Mouse (Mus musculus): Measurements from ENCODE around the gene Theg. TPM values are rescaled to one million over a fixed set of nuclear protein-coding genes. Genes with fewer than 3 reads are reported as not detected.

The Theg gene
- polyA plus RNA-seq, 1 experiment from 2014 or later, result not detected

- ATAC-seq (ENCODE audit: low FRiP score, low TSS enrichment), result no peak
These were observed 34.0 kb downstream of the Theg start for GRCm38 (mm10) chr10:79553176-79553575.

GRCm38 (mm10) chr10:79552531-79552930 is 34.6 kb downstream of the Theg start:
- no peak for ATAC-seq (ENCODE audit: low FRiP score, low TSS enrichment)
- no peak overlapping the region for H3K4me2 ChIP-seq (replicated peaks; ENCODE audit: low read depth, low read length)
- no peak overlapping the region for H3K9ac ChIP-seq (replicated peaks; ENCODE audit: low read length)
- no peaks in the 10 kb centered on the region for H3K27me3 ChIP-seq (ENCODE audit: insufficient read depth, low read length)
- H3K36me3 ChIP-seq (ENCODE audit: insufficient read depth, low read length), result peaks cover 23% of the 10 kb centered on the region
- no peaks in the 10 kb centered on the region for H3K9me3 ChIP-seq (ENCODE audit: low read length)
- 85% methylated on average over 8 of the region's 8 CpGs for WGBS
- no peak overlapping the region for H3K4me3 ChIP-seq (ENCODE audit: low read length)
- no peak overlapping the region for H3K27ac ChIP-seq (ENCODE audit: low read length)
- H3K4me1 ChIP-seq (ENCODE audit: insufficient read depth, low read length), result peaks cover 21% of the 10 kb centered on the region

More at GRCm38 (mm10) chr10:79553176-79553575, 34.0 kb downstream of the Theg start:
- Histone ChIP-seq H3K4me2 (replicated peaks; ENCODE audit: low read depth, low read length) (peak overlapping the region; percentile 71), H3K27me3 (ENCODE audit: insufficient read depth, low read length) (no peaks in the 10 kb centered on the region), H3K9me3 (ENCODE audit: low read length) (0 out of 2 replicates have a peak, but pooled peaks cover under 1% of the 10 kb centered on the region), H3K27ac (ENCODE audit: low read length) (no peak overlapping the region), H3K36me3 (ENCODE audit: insufficient read depth, low read length) (peaks cover 20% of the 10 kb centered on the region), H3K4me3 (ENCODE audit: low read length) (peak overlapping the region; percentile 84), H3K4me1 (ENCODE audit: insufficient read depth, low read length) (peaks cover 21% of the 10 kb centered on the region), H3K9ac (replicated peaks; ENCODE audit: low read length) (peak overlapping the region; percentile 94; the same call in 1 of the 2 replicates)
- WGBS, result 90% methylated on average over 6 of the region's 6 CpGs

- Histone ChIP-seq H3K9ac (replicated peaks; ENCODE audit: low read length) (no peak overlapping the region), H3K4me2 (replicated peaks; ENCODE audit: low read depth, low read length) (no peak overlapping the region), H3K9me3 (ENCODE audit: low read length) (no peaks in the 10 kb centered on the region), H3K27ac (ENCODE audit: low read length) (no peak overlapping the region), H3K4me3 (ENCODE audit: low read length) (no peak overlapping the region), H3K36me3 (ENCODE audit: insufficient read depth, low read length) (peaks cover 44% of the 10 kb centered on the region), H3K27me3 (ENCODE audit: insufficient read depth, low read length) (no peaks in the 10 kb centered on the region), H3K4me1 (ENCODE audit: insufficient read depth, low read length) (peaks cover 19% of the 10 kb centered on the region)
- 83% methylated on average over 9 of the region's 9 CpGs for WGBS
- no peak for ATAC-seq (ENCODE audit: low FRiP score, low TSS enrichment)
These were observed 36.8 kb downstream of the Theg start for GRCm38 (mm10) chr10:79550366-79550765.

- Histone ChIP-seq H3K9me3 (ENCODE audit: low read length) (no peaks in the 10 kb centered on the region), H3K9ac (replicated peaks; ENCODE audit: low read length) (no peak overlapping the region), H3K27me3 (ENCODE audit: insufficient read depth, low read length) (no peaks in the 10 kb centered on the region), H3K27ac (ENCODE audit: low read length) (no peak overlapping the region), H3K4me2 (replicated peaks; ENCODE audit: low read depth, low read length) (no peak overlapping the region), H3K36me3 (ENCODE audit: insufficient read depth, low read length) (peaks cover 54% of the 10 kb centered on the region), H3K4me1 (ENCODE audit: insufficient read depth, low read length) (peaks cover 16% of the 10 kb centered on the region), H3K4me3 (ENCODE audit: low read length) (no peak overlapping the region)
- ATAC-seq (ENCODE audit: low FRiP score, low TSS enrichment), result no peak
- WGBS, result 92% methylated on average over 18 of the region's 18 CpGs
These were observed 38.0 kb downstream of the Theg start for GRCm38 (mm10) chr10:79548971-79549723.

- Histone ChIP-seq H3K36me3 (ENCODE audit: insufficient read depth, low read length) (peaks cover 60% of the 10 kb centered on the region), H3K27ac (ENCODE audit: low read length) (no peak overlapping the region), H3K4me3 (ENCODE audit: low read length) (no peak overlapping the region), H3K9ac (replicated peaks; ENCODE audit: low read length) (no peak overlapping the region), H3K27me3 (ENCODE audit: insufficient read depth, low read length) (no peaks in the 10 kb centered on the region), H3K9me3 (ENCODE audit: low read length) (no peaks in the 10 kb centered on the region), H3K4me1 (ENCODE audit: insufficient read depth, low read length) (peaks cover 10% of the 10 kb centered on the region), H3K4me2 (replicated peaks; ENCODE audit: low read depth, low read length) (no peak overlapping the region)
- whole genome bisulfite sequencing, result 91% methylated on average over 5 of the region's 5 CpGs
- ATAC-seq (ENCODE audit: low FRiP score, low TSS enrichment), result no peak
These were observed 38.6 kb downstream of the Theg start for GRCm38 (mm10) chr10:79548546-79548945.

- H3K27me3 ChIP-seq (ENCODE audit: insufficient read depth, low read length), result no peaks in the 10 kb centered on the region
- H3K9me3 ChIP-seq (ENCODE audit: low read length), result no peaks in the 10 kb centered on the region
- no peaks in the 10 kb centered on the region for H3K4me1 ChIP-seq (ENCODE audit: insufficient read depth, low read length)
- 62% methylated on average over 5 of the region's 5 CpGs for WGBS
- no peak overlapping the region for H3K27ac ChIP-seq (ENCODE audit: low read length)
- no peak overlapping the region for H3K9ac ChIP-seq (replicated peaks; ENCODE audit: low read length)
- no peak overlapping the region for H3K4me3 ChIP-seq (ENCODE audit: low read length)
- peaks cover 72% of the 10 kb centered on the region for H3K36me3 ChIP-seq (ENCODE audit: insufficient read depth, low read length)
- no peak overlapping the region for H3K4me2 ChIP-seq (replicated peaks; ENCODE audit: low read depth, low read length)
- no peak for ATAC-seq (ENCODE audit: low FRiP score, low TSS enrichment)
These were observed 39.9 kb downstream of the Theg start for GRCm38 (mm10) chr10:79547148-79547675.

- WGBS, result 87% methylated on average over 11 of the region's 11 CpGs
- Histone ChIP-seq H3K9me3 (ENCODE audit: low read length) (no peaks in the 10 kb centered on the region), H3K9ac (replicated peaks; ENCODE audit: low read length) (no peak overlapping the region), H3K36me3 (ENCODE audit: insufficient read depth, low read length) (peaks cover 79% of the 10 kb centered on the region), H3K27me3 (ENCODE audit: insufficient read depth, low read length) (no peaks in the 10 kb centered on the region), H3K4me2 (replicated peaks; ENCODE audit: low read depth, low read length) (no peak overlapping the region), H3K4me1 (ENCODE audit: insufficient read depth, low read length) (no peaks in the 10 kb centered on the region), H3K27ac (ENCODE audit: low read length) (no peak overlapping the region), H3K4me3 (ENCODE audit: low read length) (no peak overlapping the region)
- ATAC-seq (ENCODE audit: low FRiP score, low TSS enrichment), result no peak
These were observed 40.6 kb downstream of the Theg start for GRCm38 (mm10) chr10:79546483-79546882.

- no peaks in the 10 kb centered on the region for H3K4me1 ChIP-seq (ENCODE audit: insufficient read depth, low read length)
- H3K9ac ChIP-seq (replicated peaks; ENCODE audit: low read length), result no peak overlapping the region
- H3K27me3 ChIP-seq (ENCODE audit: insufficient read depth, low read length), result no peaks in the 10 kb centered on the region
- H3K9me3 ChIP-seq (ENCODE audit: low read length), result no peaks in the 10 kb centered on the region
- WGBS, result 88% methylated on average over 12 of the region's 12 CpGs
- H3K27ac ChIP-seq (ENCODE audit: low read length), result no peak overlapping the region
- ATAC-seq (ENCODE audit: low FRiP score, low TSS enrichment), result no peak
- peaks cover 82% of the 10 kb centered on the region for H3K36me3 ChIP-seq (ENCODE audit: insufficient read depth, low read length)
- H3K4me2 ChIP-seq (replicated peaks; ENCODE audit: low read depth, low read length), result no peak overlapping the region
- H3K4me3 ChIP-seq (ENCODE audit: low read length), result no peak overlapping the region
These were observed 41.2 kb downstream of the Theg start for GRCm38 (mm10) chr10:79545891-79546290.

- H3K9ac ChIP-seq (replicated peaks; ENCODE audit: low read length), result no peak overlapping the region
- H3K27ac ChIP-seq (ENCODE audit: low read length), result no peak overlapping the region
- H3K4me3 ChIP-seq (ENCODE audit: low read length), result no peak overlapping the region
- no peaks in the 10 kb centered on the region for H3K4me1 ChIP-seq (ENCODE audit: insufficient read depth, low read length)
- H3K4me2 ChIP-seq (replicated peaks; ENCODE audit: low read depth, low read length), result no peak overlapping the region
- ATAC-seq (ENCODE audit: low FRiP score, low TSS enrichment), result no peak
- peaks cover 92% of the 10 kb centered on the region for H3K36me3 ChIP-seq (ENCODE audit: insufficient read depth, low read length)
- no peaks in the 10 kb centered on the region for H3K9me3 ChIP-seq (ENCODE audit: low read length)
- H3K27me3 ChIP-seq (ENCODE audit: insufficient read depth, low read length), result no peaks in the 10 kb centered on the region
- 90% methylated on average over 5 of the region's 5 CpGs for WGBS
These were observed 42.5 kb downstream of the Theg start for GRCm38 (mm10) chr10:79544631-79545030.

- WGBS, result 74% methylated on average over 9 of the region's 9 CpGs
- no peak overlapping the region for H3K9ac ChIP-seq (replicated peaks; ENCODE audit: low read length)
- ATAC-seq (ENCODE audit: low FRiP score, low TSS enrichment), result no peak
These were observed 43.1 kb downstream of the Theg start for GRCm38 (mm10) chr10:79543884-79544597.

More at GRCm38 (mm10) chr10:79543884-79544597, 43.1 kb downstream of the Theg start:
- Histone ChIP-seq H3K27ac (ENCODE audit: low read length) (no peak overlapping the region), H3K4me2 (replicated peaks; ENCODE audit: low read depth, low read length) (no peak overlapping the region), H3K36me3 (ENCODE audit: insufficient read depth, low read length) (peaks cover 92% of the 10 kb centered on the region), H3K4me3 (ENCODE audit: low read length) (no peak overlapping the region), H3K27me3 (ENCODE audit: insufficient read depth, low read length) (no peaks in the 10 kb centered on the region), H3K4me1 (ENCODE audit: insufficient read depth, low read length) (no peaks in the 10 kb centered on the region), H3K9me3 (ENCODE audit: low read length) (no peaks in the 10 kb centered on the region)
